Mouse (Mus musculus): ENCODE data around the gene Gm11027.
A peak's percentile ranks its signal among the peaks of the same experiment; 100 is the strongest.
"Not testable (repeated sequence)": the region's sequence is repeated elsewhere in the genome, so short reads cannot be mapped to it uniquely, and the experiment has no call there.

Gm11027 gene

DNA sequence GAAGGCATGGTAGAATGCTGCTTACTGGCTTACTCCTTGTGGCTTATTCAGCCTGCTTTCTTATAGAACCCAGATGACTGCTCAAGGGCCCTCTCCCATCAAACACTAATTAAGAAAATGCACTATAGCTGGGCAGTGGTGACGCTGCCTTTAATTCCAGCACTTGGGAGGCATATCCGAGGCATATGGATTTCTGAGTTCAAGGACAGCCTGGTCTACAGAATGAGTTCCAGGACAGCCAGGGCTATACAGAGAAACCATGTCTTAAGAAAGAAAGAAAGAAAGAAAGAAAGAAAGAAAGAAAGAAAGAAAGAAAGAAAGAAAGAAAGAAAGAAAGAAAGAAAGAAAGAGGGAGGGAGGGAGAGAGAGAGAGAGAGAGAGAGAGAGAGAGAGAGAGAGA lies at the start of gene Gm11027:
Gm11027 (plus strand) TSS at position 301 of the 400 bp plus-strand sequence.
- not testable (repeated sequence) for DNase-seq (ENCODE audit: low spot score)

GRCm38 (mm10) chr12:116226289-116227057 lies 48.7 kb upstream of the Gm11027 start:
- no peak for DNase-seq (ENCODE audit: low spot score)

- DNase-seq (ENCODE audit: low spot score), result no peak
Observed at GRCm38 (mm10) chr12:116229451-116229850, 45.7 kb upstream of the Gm11027 start.

DNA sequence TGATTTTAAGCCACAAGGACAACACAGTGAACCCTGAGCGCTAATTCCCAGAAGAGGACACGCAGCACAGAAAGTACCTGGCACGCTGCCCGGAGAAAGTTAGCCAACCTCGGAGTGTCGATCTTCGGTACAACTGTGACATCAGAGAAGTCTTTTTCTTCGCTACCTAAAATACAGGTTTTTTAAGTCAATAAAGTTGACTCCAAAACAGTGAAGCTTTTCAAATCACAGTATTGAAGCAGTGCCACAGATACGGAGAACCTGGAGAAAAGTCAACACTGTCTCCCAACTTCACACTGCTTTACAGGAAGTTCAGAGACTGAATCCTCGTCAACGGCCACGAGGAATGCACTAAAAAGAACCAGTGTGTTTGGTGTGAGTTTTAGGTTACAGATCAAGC lies 43.6 kb upstream of the Gm11027 start:
- no peak for DNase-seq (ENCODE audit: low spot score)

GRCm38 (mm10) chr12:116232061-116232460 lies 43.1 kb upstream of the Gm11027 start:
- DNase-seq (ENCODE audit: low spot score), result no peak

DNA sequence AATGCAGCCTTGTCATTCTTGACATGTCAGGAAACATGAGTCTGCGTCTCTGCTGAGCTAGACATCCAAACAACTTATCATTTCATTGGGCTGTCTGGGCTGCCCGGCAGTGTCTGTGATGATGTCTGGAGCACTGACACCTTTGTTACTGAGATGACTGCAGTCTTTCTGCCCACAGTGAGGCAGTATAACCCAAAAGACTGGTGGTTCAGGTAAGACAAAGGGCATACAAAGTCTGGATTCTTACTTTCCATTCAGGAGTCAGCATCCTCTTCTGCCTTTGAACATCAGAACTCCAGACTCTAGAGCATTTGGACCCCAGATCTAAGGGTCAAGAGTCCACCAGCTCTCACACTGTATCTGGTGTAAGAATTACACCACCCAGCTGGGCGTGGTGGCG lies 39.8 kb upstream of the Gm11027 start:
- peak; percentile 22 for DNase-seq (ENCODE audit: low spot score)

GRCm38 (mm10) chr12:116236658-116237057 lies 38.5 kb upstream of the Gm11027 start:
- DNase-seq (ENCODE audit: low spot score), result no peak

GRCm38 (mm10) chr12:116238370-116238769 lies 36.8 kb upstream of the Gm11027 start:
- DNase-seq (ENCODE audit: low spot score), result no peak

GRCm38 (mm10) chr12:116238803-116239202 lies 36.4 kb upstream of the Gm11027 start:
- no peak for DNase-seq (ENCODE audit: low spot score)

DNA sequence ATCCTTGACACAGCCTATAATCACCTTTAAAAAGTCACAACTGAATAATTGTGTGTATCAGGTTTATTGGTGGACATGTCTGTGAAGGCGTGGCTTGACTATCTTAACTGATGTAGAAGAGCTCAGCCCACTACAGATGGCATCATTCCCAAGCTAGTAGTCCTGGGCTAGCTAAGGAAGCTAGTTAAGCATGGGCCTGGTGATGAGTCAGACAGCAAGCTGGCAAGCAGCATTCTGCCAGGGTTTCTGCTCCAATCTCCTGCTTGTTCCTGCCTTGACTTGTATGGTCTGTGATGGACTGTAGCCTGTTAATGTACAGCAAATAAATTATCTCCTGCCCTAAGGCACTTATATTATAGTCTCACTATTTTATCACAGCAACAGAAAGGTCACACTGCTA lies 30.6 kb upstream of the Gm11027 start:
- DNase-seq (ENCODE audit: low spot score), result no peak

DNA sequence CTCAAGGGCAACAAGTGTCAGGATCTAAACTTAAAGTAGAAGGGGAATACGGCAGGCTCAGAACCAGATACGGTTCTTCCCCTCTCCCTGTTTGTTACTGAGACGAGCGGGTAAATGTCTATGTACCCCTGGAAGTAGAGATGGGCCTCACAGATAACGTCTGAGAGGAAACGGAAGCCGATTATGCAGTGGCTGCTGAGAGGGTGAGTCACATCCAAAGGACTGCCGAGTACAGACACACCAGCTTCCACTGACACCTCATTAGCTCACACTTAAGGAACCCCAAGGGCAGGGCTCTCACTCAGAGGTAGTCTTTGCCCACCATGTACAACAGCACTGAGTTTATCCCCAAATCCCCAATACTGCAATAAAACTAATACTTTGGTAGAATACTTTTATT lies 20.5 kb upstream of the Gm11027 start:
- peak; percentile 69 for DNase-seq (ENCODE audit: low spot score)

DNA sequence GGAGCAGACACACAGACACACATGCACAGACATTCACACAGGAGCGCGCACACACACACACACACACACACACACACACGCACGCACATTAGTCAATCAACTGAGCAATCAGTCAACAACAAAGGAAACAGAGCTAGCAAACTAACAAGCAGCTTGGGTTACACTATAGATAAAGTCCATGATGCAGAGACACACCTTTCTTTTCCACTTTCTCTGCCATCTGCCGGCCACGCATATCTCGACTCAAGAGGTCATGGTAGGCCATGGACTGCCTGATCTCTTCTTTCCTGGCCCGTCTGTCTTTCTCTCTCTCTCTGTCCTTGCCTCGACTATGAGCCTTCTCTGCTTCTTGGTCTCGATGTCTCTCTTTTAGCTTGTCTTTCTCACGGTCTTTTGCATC lies 19.6 kb upstream of the Gm11027 start:
- DNase-seq (ENCODE audit: low spot score), result no peak

GRCm38 (mm10) chr12:116258321-116258720 lies 16.9 kb upstream of the Gm11027 start:
- DNase-seq (ENCODE audit: low spot score), result no peak

DNA sequence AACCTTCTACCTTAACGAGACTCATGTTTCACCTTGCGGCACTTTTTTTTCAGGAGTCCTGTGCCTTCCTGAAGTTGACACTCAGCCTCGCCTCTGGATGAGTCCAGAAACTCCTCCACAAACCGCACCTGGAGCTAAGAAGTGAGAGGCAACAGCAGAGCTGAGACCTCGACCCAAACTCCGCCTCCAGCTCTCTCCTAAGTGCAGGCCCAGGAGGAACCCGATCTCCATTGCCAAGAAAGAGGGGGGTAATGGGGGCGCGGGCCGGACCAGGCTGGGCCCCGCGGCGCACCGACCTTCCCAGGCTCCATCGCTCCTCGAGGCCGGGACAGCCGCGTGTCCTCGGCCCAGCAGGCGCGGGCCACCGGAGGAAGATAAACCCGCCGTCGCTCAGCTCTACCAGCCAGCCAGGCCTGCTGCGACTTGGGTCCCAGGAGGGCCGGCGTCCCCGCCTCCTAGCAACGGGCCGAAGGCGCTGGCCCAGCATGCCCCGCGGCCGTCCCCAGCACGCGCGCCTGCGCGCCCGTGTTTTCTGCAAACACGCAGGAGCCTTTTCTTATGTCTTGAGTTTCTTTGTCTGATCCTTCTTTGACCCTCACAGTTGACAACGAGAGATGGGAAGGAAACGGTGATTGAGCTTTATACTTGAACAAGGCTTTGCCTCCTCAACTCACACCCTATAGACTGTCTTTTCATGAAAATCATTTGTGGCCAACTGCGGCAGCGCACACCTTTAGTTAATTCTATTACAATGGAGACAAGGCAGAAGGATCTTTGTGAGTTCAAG lies 12.4 kb upstream of the Gm11027 start, which contains the start of gene Wdr60:
Wdr60 (minus strand) TSS at position 468 of the 787 bp plus-strand sequence.
- peak; percentile 84 for DNase-seq (ENCODE audit: low spot score)

DNA sequence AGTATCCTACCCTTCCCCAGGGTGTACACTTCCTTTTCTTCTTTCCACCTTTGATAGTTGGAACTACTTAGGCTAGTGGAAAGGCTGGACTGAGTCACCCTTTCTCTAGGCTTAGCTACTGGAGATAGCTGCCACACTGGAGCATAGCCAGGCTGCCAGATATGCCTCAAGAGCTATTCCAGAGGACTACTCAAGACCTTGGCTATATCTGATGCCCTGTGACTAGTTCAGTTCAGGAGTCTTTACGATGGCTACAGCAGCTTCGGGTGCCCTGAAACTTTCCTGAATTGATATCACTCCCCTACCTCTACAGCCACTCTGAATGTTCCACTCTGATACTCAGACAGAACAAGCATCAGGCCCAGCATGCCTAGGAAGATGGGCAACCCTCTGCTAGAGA lies 10.4 kb upstream of the Gm11027 start:
- no peak for DNase-seq (ENCODE audit: low spot score)

DNA sequence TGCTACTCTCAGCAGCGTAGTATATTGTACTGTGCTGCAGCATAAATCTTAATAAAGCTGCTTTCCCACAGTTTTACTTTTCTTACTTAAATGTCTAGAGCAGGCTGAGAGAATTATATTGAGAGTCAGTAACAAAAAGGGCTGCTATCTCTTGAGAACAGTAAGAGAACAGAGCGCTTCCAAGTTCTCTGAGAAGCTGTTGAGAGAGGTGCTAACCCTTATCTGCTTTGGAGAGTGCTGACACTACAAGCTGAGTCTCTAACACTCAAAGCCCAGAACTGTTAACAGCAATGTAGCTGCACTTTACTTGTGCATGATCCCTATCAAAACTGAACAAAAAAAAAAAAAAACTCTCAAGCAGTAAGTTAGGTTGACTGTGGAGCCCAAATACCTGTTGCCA lies 9.9 kb upstream of the Gm11027 start:
- no peak for DNase-seq (ENCODE audit: low spot score)

- DNase-seq (ENCODE audit: low spot score), result no peak
Observed at GRCm38 (mm10) chr12:116269450-116269849, 5.7 kb upstream of the Gm11027 start.

GRCm38 (mm10) chr12:116270538-116270937 lies 4.6 kb upstream of the Gm11027 start:
- DNase-seq (ENCODE audit: low spot score), result no peak

GRCm38 (mm10) chr12:116271071-116271470 lies 4.1 kb upstream of the Gm11027 start:
- DNase-seq (ENCODE audit: low spot score), result no peak

DNA sequence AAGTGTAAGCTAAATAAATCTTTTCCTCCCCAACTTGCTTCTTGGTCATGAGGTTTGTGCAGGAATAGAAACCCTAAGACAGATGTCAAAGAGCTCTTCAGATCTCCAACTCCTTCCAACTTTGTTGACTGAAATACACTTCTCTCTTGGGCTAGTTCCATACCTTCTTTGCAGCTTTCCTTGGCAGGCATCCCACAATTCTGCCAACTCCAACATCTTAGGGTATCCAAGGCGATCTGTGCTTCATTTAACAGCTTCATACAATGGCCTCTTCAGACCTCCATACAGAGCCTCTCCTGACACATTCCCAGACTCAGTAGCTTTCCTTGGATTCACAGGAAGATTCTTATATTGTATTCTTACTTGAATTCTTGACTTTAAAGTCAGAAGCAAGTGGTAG lies 1.5 kb upstream of the Gm11027 start:
- no peak for DNase-seq (ENCODE audit: low spot score)

DNA sequence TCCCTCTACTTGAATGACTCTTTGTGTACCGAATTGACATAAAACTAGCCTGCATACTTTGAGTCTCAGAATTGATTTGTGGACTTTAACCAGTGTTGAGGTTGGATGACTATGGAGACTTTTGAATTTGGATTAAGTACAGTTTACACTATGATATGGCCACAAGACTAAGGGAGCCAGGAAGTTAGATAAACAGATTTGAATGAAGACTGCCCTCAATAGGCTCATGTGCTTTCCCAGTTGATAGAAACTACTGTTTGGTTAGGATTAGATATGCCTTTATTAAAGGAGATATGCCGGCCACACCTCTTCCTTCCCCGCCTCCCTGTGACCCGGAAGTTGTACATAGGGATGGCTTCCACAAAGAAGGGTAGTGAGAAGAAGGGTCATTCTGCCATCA lies 445 bp downstream of the Gm11027 start:
- no peak for DNase-seq (ENCODE audit: low spot score)

GRCm38 (mm10) chr12:116276961-116277360 lies 1.8 kb downstream of the Gm11027 start:
- DNase-seq (ENCODE audit: low spot score), result no peak

- DNase-seq (ENCODE audit: low spot score), result no peak
Observed at GRCm38 (mm10) chr12:116278541-116278940, 3.4 kb downstream of the Gm11027 start.
